Mouse (Mus musculus): ENCODE results near the gene Rbfox3. TPM values are rescaled to one million over a fixed set of nuclear protein-coding genes. Genes with fewer than 3 reads are reported as not detected.
A peak's percentile ranks its signal among the peaks of the same experiment; 100 is the strongest.
"Not testable (repeated sequence)": the region's sequence is repeated elsewhere in the genome, so short reads cannot be mapped to it uniquely, and the experiment has no call there.

Gene Rbfox3
- polyA plus RNA-seq, 1 experiment from 2014 or later = 51.1 TPM

GRCm38 (mm10) chr11:118792916-118793638 lies 118.3 kb downstream of the Rbfox3 start:
- WGBS = 14% methylated on average over 10 of the region's 10 CpGs
- Histone ChIP-seq H3K4me3 (no peak overlapping the region), H3K27ac (replicated peaks) (peak overlapping the region; percentile 97), H3K27me3 (no peaks in the 10 kb centered on the region), H3K9ac (replicated peaks) (peak overlapping the region; percentile 34; the same call in 1 of the 2 replicates), H3K4me1 (peaks cover 53% of the 10 kb centered on the region), H3K36me3 (no peaks in the 10 kb centered on the region), H3K9me3 (no peaks in the 10 kb centered on the region), H3K4me2 (replicated peaks) (peak overlapping the region; percentile 18)
- peak; percentile 73 for ATAC-seq (replicated peaks)

GRCm38 (mm10) chr11:118792163-118792915 lies 119.1 kb downstream of the Rbfox3 start:
- peak overlapping the region; percentile 18; the same call in 1 of the 2 replicates for H3K4me2 ChIP-seq (replicated peaks)
- peaks cover 53% of the 10 kb centered on the region for H3K4me1 ChIP-seq
- ATAC-seq (replicated peaks) = 0 out of 2 replicates have a peak, but pooled peaks have one; percentile 14
- no peaks in the 10 kb centered on the region for H3K9me3 ChIP-seq
- H3K9ac ChIP-seq (replicated peaks) = 0 out of 2 replicates have a peak overlapping the region, but pooled peaks have one; percentile 34
- no peaks in the 10 kb centered on the region for H3K27me3 ChIP-seq
- no peak overlapping the region for H3K4me3 ChIP-seq
- H3K27ac ChIP-seq (replicated peaks) = peak overlapping the region; percentile 97
- 53% methylated on average over 9 of the region's 9 CpGs for WGBS
- H3K36me3 ChIP-seq = no peaks in the 10 kb centered on the region

- no peaks in the 10 kb centered on the region for H3K36me3 ChIP-seq
- 63% methylated on average over 6 of the region's 6 CpGs for WGBS
- H3K27ac ChIP-seq (replicated peaks) = peak overlapping the region; percentile 97
- H3K27me3 ChIP-seq = no peaks in the 10 kb centered on the region
- H3K9me3 ChIP-seq = no peaks in the 10 kb centered on the region
- no peak overlapping the region for H3K9ac ChIP-seq (replicated peaks)
- no peak overlapping the region for H3K4me2 ChIP-seq (replicated peaks)
- no peak overlapping the region for H3K4me3 ChIP-seq
- ATAC-seq (replicated peaks) = no peak
- peaks cover 53% of the 10 kb centered on the region for H3K4me1 ChIP-seq
These were observed 120.0 kb downstream of the Rbfox3 start for GRCm38 (mm10) chr11:118791391-118791790.

DNA sequence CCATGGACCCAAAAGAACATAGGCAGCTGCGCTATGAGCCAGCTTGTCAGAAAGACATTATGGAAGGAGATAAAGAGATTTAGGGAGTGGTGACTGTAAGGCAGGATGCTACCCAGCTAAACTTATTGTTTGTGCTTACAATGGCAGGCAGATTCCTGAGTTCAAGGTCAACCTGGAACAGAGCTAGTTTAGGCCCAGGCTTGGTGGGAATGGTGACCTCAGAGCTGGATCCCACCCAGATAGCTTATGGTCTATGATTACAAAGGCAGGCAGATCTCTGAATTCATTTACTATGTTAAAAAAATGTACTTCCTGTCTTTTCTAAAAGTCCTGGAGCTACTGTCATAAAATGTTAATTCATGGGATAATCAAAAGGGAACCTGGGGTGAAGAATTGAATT lies 123.3 kb downstream of the Rbfox3 start:
- Histone ChIP-seq H3K27ac (replicated peaks) (no peak overlapping the region), H3K27me3 (no peaks in the 10 kb centered on the region), H3K4me2 (replicated peaks) (no peak overlapping the region), H3K9ac (replicated peaks) (no peak overlapping the region), H3K4me3 (no peak overlapping the region), H3K36me3 (no peaks in the 10 kb centered on the region), H3K9me3 (no peaks in the 10 kb centered on the region), H3K4me1 (peaks cover 25% of the 10 kb centered on the region)
- no peak for ATAC-seq (replicated peaks)
- 93% methylated on average over 1 of the region's 1 CpGs for WGBS

- no peaks in the 10 kb centered on the region for H3K9me3 ChIP-seq
- no peak for ATAC-seq (replicated peaks)
- no peak overlapping the region for H3K9ac ChIP-seq (replicated peaks)
- no peaks in the 10 kb centered on the region for H3K36me3 ChIP-seq
- no peak overlapping the region for H3K4me2 ChIP-seq (replicated peaks)
- no peaks in the 10 kb centered on the region for H3K27me3 ChIP-seq
- peaks cover 22% of the 10 kb centered on the region for H3K4me1 ChIP-seq
- WGBS = 88% methylated on average over 5 of the region's 5 CpGs
- no peak overlapping the region for H3K4me3 ChIP-seq
- no peak overlapping the region for H3K27ac ChIP-seq (replicated peaks)
These were observed 128.7 kb downstream of the Rbfox3 start for GRCm38 (mm10) chr11:118782677-118783076.

GRCm38 (mm10) chr11:118775753-118776152 lies 135.6 kb downstream of the Rbfox3 start:
- 18% methylated on average over 3 of the region's 3 CpGs for WGBS
- Histone ChIP-seq H3K27ac (replicated peaks) (no peak overlapping the region), H3K4me2 (replicated peaks) (no peak overlapping the region), H3K4me3 (no peak overlapping the region), H3K4me1 (peaks cover 28% of the 10 kb centered on the region), H3K36me3 (no peaks in the 10 kb centered on the region), H3K9me3 (no peaks in the 10 kb centered on the region), H3K9ac (replicated peaks) (no peak overlapping the region), H3K27me3 (no peaks in the 10 kb centered on the region)
- no peak for ATAC-seq (replicated peaks)

GRCm38 (mm10) chr11:118774777-118775176 lies 136.6 kb downstream of the Rbfox3 start:
- 93% methylated on average over 2 of the region's 2 CpGs for WGBS
- H3K27ac ChIP-seq (replicated peaks); H3K4me3 ChIP-seq; H3K9ac ChIP-seq (replicated peaks); H3K36me3 ChIP-seq; H3K4me2 ChIP-seq (replicated peaks); H3K9me3 ChIP-seq; H3K27me3 ChIP-seq; ATAC-seq (replicated peaks): not testable (repeated sequence)
- H3K4me1 ChIP-seq = peaks cover 29% of the 10 kb centered on the region

- Histone ChIP-seq H3K36me3 (no peaks in the 10 kb centered on the region), H3K9ac (replicated peaks) (no peak overlapping the region), H3K9me3 (no peaks in the 10 kb centered on the region), H3K4me2 (replicated peaks) (no peak overlapping the region), H3K4me1 (peaks cover 34% of the 10 kb centered on the region), H3K27me3 (no peaks in the 10 kb centered on the region), H3K27ac (replicated peaks) (peak overlapping the region; percentile 25; the same call in 1 of the 2 replicates), H3K4me3 (no peak overlapping the region)
- ATAC-seq (replicated peaks) = no peak
- 66% methylated on average over 12 of the region's 12 CpGs for WGBS
These were observed 138.3 kb downstream of the Rbfox3 start for GRCm38 (mm10) chr11:118773076-118773583.

DNA sequence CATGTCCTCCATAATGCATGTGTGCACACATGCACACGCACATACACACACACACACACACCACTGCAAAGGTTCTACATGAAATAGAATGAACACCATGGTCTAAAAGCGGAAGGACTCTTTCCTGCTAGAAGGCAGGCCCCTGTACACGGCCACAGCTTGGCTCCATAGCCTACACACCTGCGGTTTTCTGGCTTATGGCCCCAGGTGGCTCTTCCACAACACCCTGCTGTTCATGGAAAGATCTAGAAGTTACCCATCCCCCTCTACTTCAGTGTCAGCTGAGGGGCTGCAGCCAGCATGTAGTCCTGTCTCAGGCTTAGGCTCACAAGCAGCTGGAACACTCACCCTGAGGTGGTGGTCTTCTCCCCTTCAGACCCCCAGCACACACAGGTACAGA lies 140.0 kb downstream of the Rbfox3 start:
- H3K4me1 ChIP-seq = peaks cover 27% of the 10 kb centered on the region
- WGBS = 79% methylated on average over 4 of the region's 4 CpGs

DNA sequence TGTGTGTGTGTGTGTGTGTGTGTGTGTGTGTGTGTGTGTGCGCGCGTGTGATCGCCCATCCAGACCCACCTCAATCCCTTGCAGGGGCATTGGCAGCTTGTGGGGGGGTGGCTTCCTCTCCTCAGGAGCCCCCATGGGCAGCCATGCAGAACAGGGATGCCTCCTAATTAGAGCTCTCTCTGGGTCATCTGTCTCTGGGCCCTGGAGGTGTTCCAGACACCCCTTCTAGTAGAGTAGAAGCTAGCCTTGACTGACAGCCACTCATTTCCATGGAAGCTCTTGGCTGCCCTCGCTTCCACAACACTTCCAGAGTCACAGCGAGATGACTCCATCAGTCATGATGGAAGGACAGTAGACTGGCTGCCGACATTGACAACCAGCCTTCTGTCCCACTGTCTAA lies 140.6 kb downstream of the Rbfox3 start:
- Histone ChIP-seq H3K4me3 (no peak overlapping the region), H3K27me3 (no peaks in the 10 kb centered on the region), H3K9me3 (no peaks in the 10 kb centered on the region), H3K4me1 (peaks cover 27% of the 10 kb centered on the region), H3K4me2 (replicated peaks) (no peak overlapping the region), H3K27ac (replicated peaks) (no peak overlapping the region), H3K36me3 (no peaks in the 10 kb centered on the region), H3K9ac (replicated peaks) (no peak overlapping the region)
- ATAC-seq (replicated peaks) = no peak
- WGBS = 96% methylated on average over 7 of the region's 7 CpGs

More for the DNA sequence above, 140.0 kb downstream of the Rbfox3 start:
- H3K4me2 ChIP-seq (replicated peaks) = no peak overlapping the region
- H3K9ac ChIP-seq (replicated peaks) = no peak overlapping the region
- no peak for ATAC-seq (replicated peaks)
- no peaks in the 10 kb centered on the region for H3K9me3 ChIP-seq
- no peaks in the 10 kb centered on the region for H3K36me3 ChIP-seq
- no peak overlapping the region for H3K4me3 ChIP-seq
- H3K27ac ChIP-seq (replicated peaks) = peak overlapping the region; percentile 23; the same call in 1 of the 2 replicates
- no peaks in the 10 kb centered on the region for H3K27me3 ChIP-seq

DNA sequence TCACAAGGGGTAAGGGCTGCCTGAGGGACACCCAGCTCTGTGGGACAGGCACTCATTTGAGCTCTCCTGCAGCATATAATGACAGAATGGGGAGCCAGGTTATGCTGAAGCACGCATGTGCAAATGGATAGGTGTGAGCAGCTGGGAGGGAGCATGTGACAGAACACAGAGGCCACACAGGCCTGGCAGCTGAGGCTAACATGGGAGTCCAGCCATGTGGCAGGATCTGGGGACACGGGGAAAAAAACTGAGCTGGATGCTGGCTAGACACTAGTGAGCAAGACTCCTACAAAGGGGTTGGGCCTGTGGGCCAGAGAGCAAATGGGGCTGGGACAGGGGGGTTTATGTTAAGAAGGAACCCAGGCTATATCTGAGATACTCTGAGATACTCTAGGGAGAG lies 141.9 kb downstream of the Rbfox3 start:
- H3K4me3 ChIP-seq = no peak overlapping the region
- no peak for ATAC-seq (replicated peaks)
- H3K4me2 ChIP-seq (replicated peaks) = no peak overlapping the region
- WGBS = 39% methylated on average over 2 of the region's 2 CpGs
- no peaks in the 10 kb centered on the region for H3K27me3 ChIP-seq
- peaks cover 27% of the 10 kb centered on the region for H3K4me1 ChIP-seq
- H3K9ac ChIP-seq (replicated peaks) = no peak overlapping the region
- H3K27ac ChIP-seq (replicated peaks) = peak overlapping the region; percentile 35
- H3K9me3 ChIP-seq = no peaks in the 10 kb centered on the region
- H3K36me3 ChIP-seq = no peaks in the 10 kb centered on the region

DNA sequence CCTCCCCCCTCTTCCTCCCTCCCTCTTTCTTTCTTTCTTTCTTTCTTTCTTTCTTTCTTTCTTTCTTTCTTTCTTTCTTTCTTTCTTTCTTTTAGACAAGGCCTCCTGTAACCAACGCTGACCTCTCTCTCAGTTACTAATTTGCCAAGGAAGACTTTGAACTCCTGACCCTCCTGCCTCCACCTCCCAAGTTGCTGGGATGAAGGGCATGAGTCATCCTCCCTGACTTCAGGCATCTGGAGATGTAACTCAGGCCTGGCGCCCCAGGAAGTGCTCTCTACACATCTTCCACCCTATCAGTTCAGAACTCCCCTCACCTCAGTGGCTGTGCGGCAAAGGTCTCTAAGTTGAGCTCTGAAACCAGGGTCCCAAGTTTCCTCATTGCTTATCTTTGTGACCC lies 143.0 kb downstream of the Rbfox3 start:
- Histone ChIP-seq H3K4me1 (peaks cover 23% of the 10 kb centered on the region), H3K4me3 (no peak overlapping the region), H3K27ac (replicated peaks) (no peak overlapping the region), H3K4me2 (replicated peaks) (no peak overlapping the region), H3K36me3 (no peaks in the 10 kb centered on the region), H3K27me3 (no peaks in the 10 kb centered on the region), H3K9me3 (no peaks in the 10 kb centered on the region), H3K9ac (replicated peaks) (no peak overlapping the region)
- no peak for ATAC-seq (replicated peaks)
- 83% methylated on average over 3 of the region's 3 CpGs for WGBS
